Mouse (Mus musculus): ENCODE results near the gene H2-Q1. TPM values are rescaled to one million over a fixed set of nuclear protein-coding genes. Genes with fewer than 3 reads are reported as not detected.

H2-Q1 gene
- polyA plus RNA-seq, 1 experiment from 2014 or later = not detected

DNA sequence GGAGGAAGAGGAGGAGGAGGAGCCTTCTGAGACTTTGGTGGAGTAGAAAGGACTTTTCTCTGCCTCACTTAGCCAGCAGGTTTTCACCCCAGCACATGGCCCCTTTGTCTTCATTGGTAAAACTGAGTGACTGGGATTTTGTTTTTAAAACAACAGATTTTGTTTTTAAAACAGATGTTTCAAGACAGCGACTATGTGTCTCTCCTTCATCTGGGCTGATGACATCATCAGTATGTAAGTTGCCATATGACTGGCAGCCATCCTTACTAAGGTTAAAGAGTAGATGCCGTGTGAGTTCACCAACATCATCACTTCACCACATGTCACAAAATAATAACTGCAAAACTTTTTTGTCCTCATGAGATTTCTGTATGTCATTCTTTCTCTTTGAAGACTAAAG is 33.9 kb downstream of the H2-Q1 start:
- H3K27ac ChIP-seq (replicated peaks; ENCODE audit: low read depth, low read length) = no peak overlapping the region
- no peak overlapping the region for H3K4me2 ChIP-seq (ENCODE audit: low read depth, low read length)
- WGBS = 73% methylated on average over 2 of the region's 2 CpGs
- no peak for DNase-seq (ENCODE audit: low spot score)
- H3K27me3 ChIP-seq (ENCODE audit: control insufficient read depth, insufficient read depth, low read length) = peaks cover 6% of the 10 kb centered on the region
- H3K4me3 ChIP-seq (ENCODE audit: low read depth, low read length) = no peak overlapping the region
- H3K36me3 ChIP-seq (replicated peaks; ENCODE audit: control insufficient read depth, insufficient read depth, low read depth, low read length) = no peaks in the 10 kb centered on the region
- H3K4me1 ChIP-seq (ENCODE audit: control insufficient read depth, insufficient read depth, low read length) = no peaks in the 10 kb centered on the region; the same call in 1 of the 2 replicates
- H3K9me3 ChIP-seq (replicated peaks; ENCODE audit: control insufficient read depth, low read length) = no peaks in the 10 kb centered on the region
- no peak for ATAC-seq (replicated peaks; ENCODE audit: insufficient number of reproducible peaks, low FRiP score, low TSS enrichment, low read depth)
- H3K9ac ChIP-seq (replicated peaks; ENCODE audit: low read length) = no peak overlapping the region

- ATAC-seq (replicated peaks; ENCODE audit: insufficient number of reproducible peaks, low FRiP score, low TSS enrichment, low read depth) = no peak
- WGBS = 32% methylated on average over 1 of the region's 1 CpGs
These were observed 36.9 kb downstream of the H2-Q1 start for GRCm38 (mm10) chr17:35357086-35357485.

DNA sequence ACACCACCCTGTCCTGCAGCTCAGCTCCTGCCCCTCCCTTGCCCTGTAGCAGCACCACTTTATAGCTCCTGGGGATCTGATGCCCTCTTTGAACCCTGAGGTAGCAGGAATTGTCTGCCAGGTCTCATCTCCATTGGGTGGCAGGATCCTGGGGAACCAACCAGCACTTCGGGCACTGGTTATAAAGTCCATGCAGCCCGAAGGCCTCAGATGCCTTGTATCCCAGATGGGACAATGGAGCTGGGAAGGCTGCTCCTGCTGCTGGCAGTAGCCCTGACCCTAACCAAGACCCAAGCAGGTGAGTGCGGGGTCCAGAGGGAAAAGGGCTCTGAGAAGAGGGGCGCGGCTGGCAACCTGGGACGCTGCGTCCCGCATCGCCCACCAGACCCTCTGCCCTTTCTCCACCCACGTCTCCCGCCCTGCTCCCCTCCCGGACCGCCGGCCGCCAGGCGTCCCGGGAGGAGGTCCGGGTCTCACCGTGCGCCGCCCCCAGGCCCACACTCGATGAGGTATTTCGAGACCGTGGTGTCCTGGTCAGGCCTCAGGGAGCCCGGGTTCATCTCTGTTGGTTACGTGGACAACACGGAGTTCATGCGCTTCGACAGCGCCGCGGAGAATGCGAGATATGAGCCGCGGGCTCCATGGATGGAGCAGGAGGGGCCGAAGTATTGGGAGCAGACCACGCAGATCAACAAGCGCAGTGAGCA is 38.7 kb downstream of the H2-Q1 start:
- Histone ChIP-seq H3K4me3 (ENCODE audit: low read depth, low read length) (peak overlapping the region; percentile 21), H3K27ac (replicated peaks; ENCODE audit: low read depth, low read length) (no peak overlapping the region), H3K36me3 (replicated peaks; ENCODE audit: control insufficient read depth, insufficient read depth, low read depth, low read length) (no peaks in the 10 kb centered on the region), H3K4me2 (ENCODE audit: low read depth, low read length) (peak overlapping the region; percentile 71), H3K27me3 (ENCODE audit: control insufficient read depth, insufficient read depth, low read length) (peaks cover 10% of the 10 kb centered on the region), H3K9me3 (replicated peaks; ENCODE audit: control insufficient read depth, low read length) (no peaks in the 10 kb centered on the region), H3K4me1 (ENCODE audit: control insufficient read depth, insufficient read depth, low read length) (no peaks in the 10 kb centered on the region; the same call in 1 of the 2 replicates), H3K9ac (replicated peaks; ENCODE audit: low read length) (peak overlapping the region; percentile 33; the same call in 1 of the 2 replicates)
- ATAC-seq (replicated peaks; ENCODE audit: insufficient number of reproducible peaks, low FRiP score, low TSS enrichment, low read depth) (no peak), DNase-seq (ENCODE audit: low spot score) (peak; percentile 5)
- 9% methylated on average over 36 of the region's 38 CpGs for WGBS

More at GRCm38 (mm10) chr17:35357086-35357485, 36.9 kb downstream of the H2-Q1 start:
- Histone ChIP-seq H3K27me3 (ENCODE audit: control insufficient read depth, insufficient read depth, low read length) (peaks cover 10% of the 10 kb centered on the region), H3K4me2 (ENCODE audit: low read depth, low read length) (no peak overlapping the region), H3K9me3 (replicated peaks; ENCODE audit: control insufficient read depth, low read length) (no peaks in the 10 kb centered on the region), H3K27ac (replicated peaks; ENCODE audit: low read depth, low read length) (no peak overlapping the region), H3K9ac (replicated peaks; ENCODE audit: low read length) (no peak overlapping the region), H3K4me1 (ENCODE audit: control insufficient read depth, insufficient read depth, low read length) (no peaks in the 10 kb centered on the region; the same call in 1 of the 2 replicates), H3K36me3 (replicated peaks; ENCODE audit: control insufficient read depth, insufficient read depth, low read depth, low read length) (no peaks in the 10 kb centered on the region), H3K4me3 (ENCODE audit: low read depth, low read length) (no peak overlapping the region)
- no peak for DNase-seq (ENCODE audit: low spot score)

GRCm38 (mm10) chr17:35359470-35359862 is 39.3 kb downstream of the H2-Q1 start:
- peak overlapping the region; percentile 71 for H3K4me2 ChIP-seq (ENCODE audit: low read depth, low read length)
- no peaks in the 10 kb centered on the region for H3K9me3 ChIP-seq (replicated peaks; ENCODE audit: control insufficient read depth, low read length)
- DNase-seq (ENCODE audit: low spot score) (no peak), ATAC-seq (replicated peaks; ENCODE audit: insufficient number of reproducible peaks, low FRiP score, low TSS enrichment, low read depth) (no peak)
- H3K4me3 ChIP-seq (ENCODE audit: low read depth, low read length) = peak overlapping the region; percentile 21
- 17% methylated on average over 21 of the region's 21 CpGs for WGBS
- H3K27me3 ChIP-seq (ENCODE audit: control insufficient read depth, insufficient read depth, low read length) = peaks cover 10% of the 10 kb centered on the region
- H3K27ac ChIP-seq (replicated peaks; ENCODE audit: low read depth, low read length) = no peak overlapping the region
- no peaks in the 10 kb centered on the region; the same call in 1 of the 2 replicates for H3K4me1 ChIP-seq (ENCODE audit: control insufficient read depth, insufficient read depth, low read length)
- H3K9ac ChIP-seq (replicated peaks; ENCODE audit: low read length) = no peak overlapping the region
- H3K36me3 ChIP-seq (replicated peaks; ENCODE audit: control insufficient read depth, insufficient read depth, low read depth, low read length) = no peaks in the 10 kb centered on the region

Other genes starting within 250 kb of the H2-Q1 start
- gene Ly6g6e, start 243.5 kb upstream of the H2-Q1 start, polyA plus RNA-seq (2014; fragmentation: Nextera tagmentation; extraction: Ambion mirVana) = 0.66 and 1.1 TPM in 2 replicates
- 0.92 TPM in 1 of 2 replicates, not detected in the other for gene Ly6g6d, start 242.3 kb upstream of the H2-Q1 start, polyA plus RNA-seq (2014; fragmentation: Nextera tagmentation; extraction: Ambion mirVana)
- 0.36 and 0.43 TPM in 2 replicates for gene Ly6g6f, start 234.8 kb upstream of the H2-Q1 start, polyA plus RNA-seq (2014; fragmentation: Nextera tagmentation; extraction: Ambion mirVana)
- 38.5 and 39.8 TPM in 2 replicates for gene Abhd16a, start 231.1 kb upstream of the H2-Q1 start, polyA plus RNA-seq (2014; fragmentation: Nextera tagmentation; extraction: Ambion mirVana)
- not detected in 2 replicates for gene Ly6g5c, start 212.1 kb upstream of the H2-Q1 start, polyA plus RNA-seq (2014; fragmentation: Nextera tagmentation; extraction: Ambion mirVana)
- gene Ly6g5b, start 205.0 kb upstream of the H2-Q1 start, polyA plus RNA-seq (2014; fragmentation: Nextera tagmentation; extraction: Ambion mirVana) = 0.53 and 1.1 TPM in 2 replicates
- 24.6 and 26.4 TPM in 2 replicates for gene Gpank1, start 198.9 kb upstream of the H2-Q1 start, polyA plus RNA-seq (2014; fragmentation: Nextera tagmentation; extraction: Ambion mirVana)
- 273 and 294 TPM in 2 replicates for gene Csnk2b, start 198.4 kb upstream of the H2-Q1 start, polyA plus RNA-seq (2014; fragmentation: Nextera tagmentation; extraction: Ambion mirVana)
- gene D17H6S53E, start 194.0 kb upstream of the H2-Q1 start, polyA plus RNA-seq (2014; fragmentation: Nextera tagmentation; extraction: Ambion mirVana) = 6.9 and 7.4 TPM in 2 replicates
- 0.49 and 0.64 TPM in 2 replicates for gene Apom, start 188.4 kb upstream of the H2-Q1 start, polyA plus RNA-seq (2014; fragmentation: Nextera tagmentation; extraction: Ambion mirVana)
- 87.8 and 101 TPM in 2 replicates for gene Bag6, start 185.2 kb upstream of the H2-Q1 start, polyA plus RNA-seq (2014; fragmentation: Nextera tagmentation; extraction: Ambion mirVana)
- gene Prrc2a, start 155.5 kb upstream of the H2-Q1 start, polyA plus RNA-seq (2014; fragmentation: Nextera tagmentation; extraction: Ambion mirVana) = 131 and 144 TPM in 2 replicates
- gene Aif1, start 144.3 kb upstream of the H2-Q1 start, polyA plus RNA-seq (2014; fragmentation: Nextera tagmentation; extraction: Ambion mirVana) = 6.1 and 7.9 TPM in 2 replicates
- 3.8 and 6.1 TPM in 2 replicates for gene Lst1, start 132.0 kb upstream of the H2-Q1 start, polyA plus RNA-seq (2014; fragmentation: Nextera tagmentation; extraction: Ambion mirVana)
- gene Ltb, start 126.0 kb upstream of the H2-Q1 start, polyA plus RNA-seq (2014; fragmentation: Nextera tagmentation; extraction: Ambion mirVana) = 0.32 and 0.48 TPM in 2 replicates
- gene Tnf, start 118.4 kb upstream of the H2-Q1 start, polyA plus RNA-seq (2014; fragmentation: Nextera tagmentation; extraction: Ambion mirVana) = not detected in 2 replicates
- gene Lta, start 115.1 kb upstream of the H2-Q1 start, polyA plus RNA-seq (2014; fragmentation: Nextera tagmentation; extraction: Ambion mirVana) = not detected in 2 replicates
- not detected in 2 replicates for gene Gm16181, start 99.6 kb upstream of the H2-Q1 start, polyA plus RNA-seq (2014; fragmentation: Nextera tagmentation; extraction: Ambion mirVana)
- 6.2 and 7.9 TPM in 2 replicates for gene Atp6v1g2, start 86.7 kb upstream of the H2-Q1 start, polyA plus RNA-seq (2014; fragmentation: Nextera tagmentation; extraction: Ambion mirVana)
- 3.1 and 4.0 TPM in 2 replicates for gene Nfkbil1, start 84.6 kb upstream of the H2-Q1 start, polyA plus RNA-seq (2014; fragmentation: Nextera tagmentation; extraction: Ambion mirVana)
- gene Ddx39b, start 78.7 kb upstream of the H2-Q1 start, polyA plus RNA-seq (2014; fragmentation: Nextera tagmentation; extraction: Ambion mirVana) = 664 and 669 TPM in 2 replicates
- gene H2-D1, start 57.7 kb upstream of the H2-Q1 start, polyA plus RNA-seq (2014; fragmentation: Nextera tagmentation; extraction: Ambion mirVana) = 18.8 and 24.0 TPM in 2 replicates
- gene H2-Q2, start 21.8 kb downstream of the H2-Q1 start, polyA plus RNA-seq (2014; fragmentation: Nextera tagmentation; extraction: Ambion mirVana) = 0.69 and 0.86 TPM in 2 replicates
- 1.0 and 1.1 TPM in 2 replicates for gene H2-Q4, start 59.2 kb downstream of the H2-Q1 start, polyA plus RNA-seq (2014; fragmentation: Nextera tagmentation; extraction: Ambion mirVana)
- gene H2-Q6, start 104.4 kb downstream of the H2-Q1 start, polyA plus RNA-seq (2014; fragmentation: Nextera tagmentation; extraction: Ambion mirVana) = 0.74 and 1.0 TPM in 2 replicates
- gene H2-Q7, start 118.8 kb downstream of the H2-Q1 start, polyA plus RNA-seq (2014; fragmentation: Nextera tagmentation; extraction: Ambion mirVana) = 8.4 and 8.8 TPM in 2 replicates
- gene H2-Q10, start 149.7 kb downstream of the H2-Q1 start, polyA plus RNA-seq (2014; fragmentation: Nextera tagmentation; extraction: Ambion mirVana) = 0.18 TPM in 2 replicates
- 0.15 TPM in 1 of 2 replicates, not detected in the other for gene Pou5f1, start 185.6 kb downstream of the H2-Q1 start, polyA plus RNA-seq (2014; fragmentation: Nextera tagmentation; extraction: Ambion mirVana)
- 59.0 and 62.2 TPM in 2 replicates for gene Tcf19, start 196.4 kb downstream of the H2-Q1 start, polyA plus RNA-seq (2014; fragmentation: Nextera tagmentation; extraction: Ambion mirVana)
- 11.4 and 11.8 TPM in 2 replicates for gene Cchcr1, start 196.7 kb downstream of the H2-Q1 start, polyA plus RNA-seq (2014; fragmentation: Nextera tagmentation; extraction: Ambion mirVana)
- 0.60 and 1.0 TPM in 2 replicates for gene Psors1c2, start 212.8 kb downstream of the H2-Q1 start, polyA plus RNA-seq (2014; fragmentation: Nextera tagmentation; extraction: Ambion mirVana)
- gene Cdsn, start 231.7 kb downstream of the H2-Q1 start, polyA plus RNA-seq (2014; fragmentation: Nextera tagmentation; extraction: Ambion mirVana) = not detected in 2 replicates
- not detected in 2 replicates for gene 2300002M23Rik, start 247.0 kb downstream of the H2-Q1 start, polyA plus RNA-seq (2014; fragmentation: Nextera tagmentation; extraction: Ambion mirVana)